Mouse (Mus musculus) adipocyte (in vitro differentiated cells): ENCODE data around the gene Acox1.

ENCODE experiments used
- DNase-seq: peaks from one replicate; pipeline ENCODE4 v3.0.0-alpha.2; 2016; ENCODE audit warnings: low spot score

Acox1 gene

GRCm38 (mm10) chr11:116198639-116199531, at the start of gene Acox1, which contains the start of gene Ten1:
Gene Acox1, minus strand, starts transcription at chr11:116199045.
Gene Ten1, plus strand, starts transcription at chr11:116198855.
- peak; percentile 100 for DNase-seq

DNA sequence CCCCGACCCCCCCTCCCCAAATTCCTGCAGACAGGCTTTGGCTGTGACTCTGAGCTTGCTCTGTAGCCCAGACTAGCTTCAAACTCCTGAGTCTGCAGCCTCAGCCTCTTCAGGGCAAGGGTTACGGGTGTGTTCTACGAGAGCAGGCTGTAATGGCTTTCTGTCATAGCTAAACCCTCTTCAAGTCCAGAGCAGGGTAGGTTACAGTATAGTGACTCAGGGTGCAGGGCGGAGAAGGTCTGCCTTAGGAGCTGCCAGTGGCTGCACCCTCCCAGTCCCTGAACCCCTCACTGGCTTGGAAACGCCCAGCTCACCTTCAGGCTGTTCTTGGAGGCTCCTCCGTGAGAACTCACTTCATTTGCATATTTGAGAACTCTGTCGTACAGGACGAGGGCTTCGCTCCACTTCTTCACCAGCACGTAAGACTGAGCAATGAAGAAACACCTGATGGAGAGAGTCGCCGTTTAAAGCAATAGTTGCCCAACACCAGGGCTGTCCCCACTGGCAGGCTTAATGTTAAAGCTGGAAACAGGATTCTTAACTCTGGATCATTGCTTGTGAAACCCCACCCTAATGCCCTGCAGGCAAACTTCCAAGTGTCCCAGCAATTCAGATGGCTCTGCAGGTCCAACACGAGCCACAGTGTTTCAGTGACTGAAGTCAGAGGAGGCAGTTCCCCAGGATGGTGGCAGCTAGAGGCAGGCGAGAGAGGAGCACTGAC, 48.8 kb upstream of the Acox1 start:
- DNase-seq, result peak; percentile 56

- no peak for DNase-seq
Measured at GRCm38 (mm10) chr11:116245616-116246015, 46.8 kb upstream of the Acox1 start.

- no peak for DNase-seq
Measured at GRCm38 (mm10) chr11:116244580-116244979, 45.7 kb upstream of the Acox1 start.

DNA sequence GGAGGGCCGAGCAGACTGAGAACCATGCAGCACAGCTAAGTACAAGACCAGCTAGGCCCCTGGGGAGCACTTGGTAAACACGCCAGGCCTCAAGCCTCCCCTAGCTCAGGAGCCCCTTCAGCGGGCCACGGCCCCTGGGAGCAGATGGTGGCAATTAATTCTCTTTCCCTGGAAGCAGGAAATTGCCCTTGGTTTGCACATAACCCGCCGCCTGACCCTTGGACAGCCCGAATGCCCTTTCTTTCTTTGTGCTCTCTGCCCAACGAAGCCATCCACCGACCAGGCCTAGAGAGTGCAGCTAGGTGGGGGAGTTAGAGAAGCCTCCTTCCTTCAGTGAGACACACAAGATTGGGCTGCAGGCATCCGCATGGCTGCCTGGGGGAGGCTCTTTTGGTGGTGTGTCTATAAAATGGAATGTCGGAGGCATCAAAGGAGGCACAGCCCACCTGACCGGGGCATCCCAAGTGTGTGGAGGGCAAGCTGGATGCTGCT, 42.9 kb upstream of the Acox1 start:
- no peak for DNase-seq

GRCm38 (mm10) chr11:116239797-116240196, 41.0 kb upstream of the Acox1 start:
- DNase-seq, result no peak

GRCm38 (mm10) chr11:116237742-116238395, 39.0 kb upstream of the Acox1 start, which contains the start of gene Evpl:
Gene Evpl, minus strand, starts transcription at chr11:116238077.
- no peak for DNase-seq

DNA sequence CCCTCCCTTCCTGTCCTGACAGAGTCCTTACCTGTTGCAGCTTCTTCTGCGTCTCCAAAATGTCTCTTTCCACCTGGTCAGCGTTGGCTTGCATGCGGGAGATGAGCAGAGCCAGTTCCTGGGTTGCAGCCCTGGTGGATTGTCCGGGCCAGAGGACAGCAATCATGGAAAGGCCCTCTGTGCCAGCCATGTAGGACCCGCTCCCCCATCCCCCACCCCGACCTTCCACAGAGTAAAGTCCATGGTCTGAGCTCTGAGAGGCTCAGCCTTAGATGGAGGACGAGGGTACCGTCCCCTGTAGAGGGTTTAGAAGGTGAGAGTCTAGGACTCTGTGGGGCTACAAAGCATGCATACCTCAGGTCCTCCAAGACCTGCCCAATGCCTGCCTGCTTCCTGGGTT, 36.1 kb upstream of the Acox1 start:
- no peak for DNase-seq

DNA sequence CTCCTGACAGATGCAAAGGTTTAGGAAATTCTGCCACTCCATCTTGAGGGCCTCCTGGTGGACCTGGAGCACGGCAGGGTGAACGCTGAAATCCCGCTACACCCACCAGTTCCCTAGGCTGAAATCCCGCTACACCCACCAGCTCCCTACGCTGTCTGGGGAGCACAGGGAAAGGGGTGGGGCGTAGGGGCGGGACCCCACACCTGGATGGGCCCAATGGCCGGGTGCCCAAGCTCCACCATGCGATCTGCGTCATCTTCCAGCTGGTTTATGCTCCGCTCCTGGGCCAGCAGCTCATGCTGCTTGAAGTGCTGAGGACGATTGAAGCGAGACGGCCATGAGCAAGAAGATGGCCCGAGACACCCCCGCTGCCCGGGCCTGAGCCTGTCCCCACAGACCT, 33.6 kb upstream of the Acox1 start:
- no peak for DNase-seq

GRCm38 (mm10) chr11:116228699-116229098, 29.9 kb upstream of the Acox1 start:
- no peak for DNase-seq

- peak; percentile 92 for DNase-seq
Measured at GRCm38 (mm10) chr11:116226414-116226813, 27.6 kb upstream of the Acox1 start.

DNA sequence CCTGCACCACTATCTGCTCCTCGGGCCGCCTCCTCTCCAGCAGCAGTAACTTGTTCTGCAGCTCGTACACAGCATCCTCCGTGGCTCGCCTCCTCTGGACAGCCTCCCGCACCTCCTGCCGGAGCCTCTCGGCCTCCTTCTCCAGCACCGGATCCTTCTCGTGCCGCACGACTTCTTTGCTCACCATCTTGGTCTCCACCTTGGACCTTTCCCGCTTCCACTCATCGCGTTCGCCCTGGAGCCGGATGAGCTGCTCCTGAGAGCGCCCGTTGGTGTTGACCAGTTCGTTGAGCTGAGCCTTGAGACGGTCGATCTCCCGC, 23.9 kb upstream of the Acox1 start:
- DNase-seq, result no peak

DNA sequence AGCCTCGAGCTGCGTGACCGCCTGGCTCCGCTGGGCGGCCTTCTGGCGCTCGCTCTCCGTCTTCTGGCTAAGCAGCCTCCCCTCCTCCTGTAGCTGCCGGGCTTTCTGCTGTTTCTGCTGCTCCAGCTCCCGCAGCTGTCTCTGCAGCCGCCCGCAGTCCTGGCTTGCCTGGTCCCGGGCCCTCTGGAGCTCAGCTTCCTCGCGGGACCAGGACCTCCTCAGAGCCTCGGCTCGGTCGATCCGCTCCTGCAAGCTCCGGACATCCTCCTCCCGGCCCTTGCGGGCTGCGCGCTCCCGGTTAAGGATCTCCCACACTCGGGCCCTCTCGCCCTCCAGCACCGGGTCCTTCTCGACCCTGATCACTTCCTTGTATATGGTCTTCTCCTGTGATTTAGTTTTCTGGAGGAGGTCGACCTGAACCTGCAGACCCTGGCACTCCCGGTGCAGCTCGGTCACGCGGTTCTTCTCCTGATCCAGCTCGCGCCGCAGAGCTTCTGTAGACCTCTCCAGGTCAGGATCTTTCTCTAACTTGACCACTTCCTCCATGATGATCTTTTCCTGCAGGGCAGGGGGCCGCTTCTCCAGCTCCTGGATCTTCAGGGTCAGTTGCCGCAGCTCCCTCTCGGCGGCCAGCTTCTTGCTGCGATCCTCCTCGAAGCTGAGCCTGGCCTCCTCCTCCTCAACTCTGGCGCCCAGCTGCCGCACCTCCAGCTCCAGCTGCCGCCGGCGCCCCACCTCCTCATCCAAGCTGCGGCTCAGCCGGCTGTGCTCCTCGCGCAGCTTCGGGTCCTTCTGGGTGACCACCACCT, 23.3 kb upstream of the Acox1 start:
- no peak for DNase-seq

DNA sequence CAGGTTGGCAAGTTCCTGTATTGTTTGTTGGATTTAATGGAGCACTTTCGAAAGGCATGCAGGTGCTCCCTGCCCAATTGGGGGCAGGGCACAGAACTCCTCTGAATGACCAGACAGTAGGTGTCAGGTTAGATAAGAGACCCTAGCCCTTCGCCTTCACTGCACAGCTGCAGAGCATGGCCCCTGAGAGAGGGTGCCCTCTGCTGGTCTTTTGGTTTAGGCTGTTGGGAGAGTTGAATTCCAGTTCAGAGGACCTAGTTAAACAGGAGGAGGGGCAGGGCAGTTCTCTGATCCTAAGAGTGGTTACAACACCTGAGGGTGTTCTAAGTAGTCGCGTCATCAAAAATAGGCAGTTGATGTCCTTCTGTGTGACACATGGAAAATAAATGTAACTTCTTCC, 21.0 kb upstream of the Acox1 start:
- DNase-seq, result peak; percentile 82

- peak; percentile 99 for DNase-seq
Measured at GRCm38 (mm10) chr11:116218737-116219400, 20.0 kb upstream of the Acox1 start.

DNA sequence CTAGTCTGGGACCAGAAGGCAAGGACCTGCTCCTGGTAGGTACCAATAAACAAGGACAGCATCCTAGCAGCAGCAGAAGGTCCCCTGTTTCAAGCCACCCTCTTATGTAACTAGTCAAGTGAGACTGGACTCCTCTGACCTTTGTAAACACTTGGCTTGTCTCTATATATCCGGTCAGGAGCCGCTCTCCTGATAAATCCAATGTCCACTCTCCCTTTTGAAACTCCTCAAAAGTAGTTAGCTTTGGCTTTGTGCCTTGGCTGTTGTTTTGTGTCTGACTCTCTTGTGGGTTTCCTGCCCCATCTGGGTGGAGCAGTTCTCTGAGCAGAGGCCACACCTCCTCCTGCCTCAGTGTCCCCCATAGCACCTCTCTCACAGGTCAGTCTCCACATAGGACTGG, 19.4 kb upstream of the Acox1 start:
- DNase-seq, result peak; percentile 74

DNA sequence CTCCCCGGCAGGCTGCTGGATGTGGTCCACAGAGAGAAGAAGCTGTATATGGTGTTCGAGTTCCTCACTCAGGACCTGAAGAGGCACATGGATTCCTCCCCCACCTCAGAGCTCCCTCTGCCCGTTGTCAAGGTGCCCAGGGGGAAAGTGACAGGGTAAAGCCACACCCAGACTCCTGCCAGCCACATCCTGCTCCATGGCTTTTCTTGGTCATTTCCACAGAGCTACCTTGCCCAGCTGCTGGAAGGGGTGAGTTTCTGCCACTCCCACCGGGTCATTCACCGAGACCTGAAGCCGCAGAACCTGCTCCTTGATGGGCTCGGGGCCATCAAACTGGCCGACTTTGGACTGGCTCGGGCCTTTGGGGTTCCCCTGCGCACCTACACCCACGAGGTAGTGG, 17.7 kb upstream of the Acox1 start:
- DNase-seq, result no peak

DNA sequence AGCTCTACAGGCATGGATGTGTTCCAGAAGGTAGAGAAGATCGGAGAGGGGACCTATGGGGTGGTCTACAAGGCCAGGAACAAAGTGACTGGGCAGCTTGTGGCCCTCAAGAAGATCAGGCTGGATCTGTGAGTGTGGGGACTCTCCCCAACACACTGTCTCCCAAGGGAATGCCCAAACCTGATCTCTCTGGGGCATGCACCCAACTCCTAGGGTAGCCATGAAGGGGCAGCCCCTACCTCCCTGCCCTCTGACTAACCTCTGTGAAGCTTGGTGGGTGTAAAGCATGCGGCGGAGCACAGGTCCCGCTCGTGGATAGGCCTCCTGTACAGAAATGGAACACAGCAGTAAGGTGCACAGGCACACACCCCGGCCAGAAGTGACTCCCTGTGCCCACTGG, 17.1 kb upstream of the Acox1 start:
- DNase-seq, result no peak

GRCm38 (mm10) chr11:116215181-116215580, 16.3 kb upstream of the Acox1 start:
- no peak for DNase-seq

- DNase-seq, result peak; percentile 60
Measured at GRCm38 (mm10) chr11:116213877-116214510, 15.1 kb upstream of the Acox1 start.

DNA sequence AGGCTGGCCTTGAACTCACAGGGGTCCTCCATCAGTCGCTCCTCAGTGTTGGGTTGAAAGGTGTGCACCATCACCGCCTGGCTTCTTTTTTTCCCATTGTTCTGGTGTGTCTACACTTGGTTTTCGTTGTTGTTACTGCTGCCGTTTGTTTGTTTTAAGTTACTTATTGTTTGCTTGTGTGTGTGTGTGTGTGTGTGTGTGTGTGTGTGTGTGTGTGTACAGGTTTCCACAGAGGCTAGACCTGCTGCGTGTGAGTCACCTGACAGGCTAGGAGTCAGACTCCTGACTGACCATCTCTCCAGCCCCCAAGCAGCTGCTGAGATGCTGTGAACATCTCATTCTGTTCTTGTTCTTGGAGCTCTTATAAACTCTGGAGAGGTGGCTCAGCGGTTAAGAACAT, 14.0 kb upstream of the Acox1 start:
- DNase-seq, result no peak
